Mouse (Mus musculus) liver, embryonic 11.5 days (tissue): ENCODE measurements around the gene Rprml. TPM values are rescaled to one million over a fixed set of nuclear protein-coding genes. Genes with fewer than 3 reads are reported as not detected.

ENCODE experiments used
- ATAC-seq: fragments of 200-750 bp; cut with Nextera tagmentation; replicated peaks from 2 replicates; pipeline ENCODE4 v1.8.0; 2017; ENCODE audit warnings: moderate number of reproducible peaks, mild to moderate bottlenecking, moderate TSS enrichment, moderate library complexity; ENCODE audit not compliant: low FRiP score
- DNase-seq: peaks from one replicate; pipeline ENCODE4 v3.0.0-alpha.2; 2017; ENCODE audit warnings: low spot score
- H3K27ac ChIP-seq: fragments of 300-500 bp; sonication (generic); 2 replicates; pipeline ENCODE4 v1.5.1; 2014; ENCODE audit warnings: mild to moderate bottlenecking, low read depth, low read length, control low read depth
- H3K27me3 ChIP-seq: fragments of 300-500 bp; sonication (generic); replicated peaks from 2 replicates; pipeline ENCODE4 v1.6.1; 2014; ENCODE audit warnings: low read length, mixed read lengths; ENCODE audit not compliant: control insufficient read depth, insufficient read depth
- H3K36me3 ChIP-seq: fragments of 300-500 bp; sonication (generic); 2 replicates; pipeline ENCODE4 v1.6.1; 2014; ENCODE audit warnings: mild to moderate bottlenecking, low read length, moderate library complexity, mixed read lengths; ENCODE audit not compliant: control insufficient read depth, insufficient read depth
- H3K4me1 ChIP-seq: fragments of 300-500 bp; sonication (generic); replicated peaks from 2 replicates; pipeline ENCODE4 v1.6.1; 2014; ENCODE audit warnings: low read length, mixed read lengths; ENCODE audit not compliant: control insufficient read depth, insufficient read depth
- H3K4me2 ChIP-seq: fragments of 300-500 bp; sonication (generic); 2 replicates; pipeline ENCODE4 v1.6.1; 2014; ENCODE audit warnings: mild to moderate bottlenecking, control low read depth, moderate library complexity
- H3K4me3 ChIP-seq: fragments of 300-500 bp; sonication (generic); 2 replicates; pipeline ENCODE4 v1.5.1; 2014; ENCODE audit warnings: low read depth, low read length, control low read depth
- H3K9ac ChIP-seq: fragments of 300-500 bp; sonication (generic); 2 replicates; pipeline ENCODE4 v1.6.1; 2014; ENCODE audit warnings: low read depth, low read length, control low read depth
- H3K9me3 ChIP-seq: fragments of 300-500 bp; sonication (generic); 2 replicates; pipeline ENCODE4 v1.6.1; 2016; ENCODE audit warnings: low read length, inconsistent platforms, mixed read lengths; ENCODE audit not compliant: control insufficient read depth
- WGBS: fragments of 180-500 bp; shearing (Covaris S2); extraction: QIAGEN DNeasy Blood & Tissue Kit; methylation state at CpG from one replicate; pipeline ENCODE4 v1.1.7; 2014; 5-methylcytosine and 5-hydroxymethylcytosine counted together
- polyA plus RNA-seq: library from polyadenylated mRNA; unstranded; fragments of >200 nt; fragmentation: Nextera tagmentation; extraction: Ambion mirVana; gene quantifications from 2 replicates; pipeline ENCODE4 v1.2.1, GENCODE M21; 2014

Gene Rprml
- polyA plus RNA-seq, 1 experiment from 2014 or later, result not detected

- Histone ChIP-seq H3K27ac (no peak overlapping the region), H3K4me2 (no peak overlapping the region), H3K4me1 (no peaks in the 10 kb centered on the region), H3K9ac (no peak overlapping the region), H3K27me3 (peaks cover 8% of the 10 kb centered on the region), H3K4me3 (no peak overlapping the region), H3K9me3 (no peaks in the 10 kb centered on the region), H3K36me3 (no peaks in the 10 kb centered on the region)
- WGBS, result 8% methylated on average over 10 of the region's 10 CpGs
- no peak for DNase-seq
- no peak for ATAC-seq
Observed at GRCm38 (mm10) chr11:103639407-103639946, 9.9 kb upstream of the Rprml start.

GRCm38 (mm10) chr11:103643211-103643610 lies 6.2 kb upstream of the Rprml start:
- 74% methylated on average over 9 of the region's 9 CpGs for WGBS
- H3K4me1 ChIP-seq, result no peaks in the 10 kb centered on the region
- H3K27ac ChIP-seq, result no peak overlapping the region
- no peak for DNase-seq
- no peak overlapping the region for H3K4me3 ChIP-seq
- H3K27me3 ChIP-seq, result peaks cover 25% of the 10 kb centered on the region
- ATAC-seq, result no peak
- H3K36me3 ChIP-seq, result no peaks in the 10 kb centered on the region
- H3K9me3 ChIP-seq, result no peaks in the 10 kb centered on the region
- H3K4me2 ChIP-seq, result no peak overlapping the region
- H3K9ac ChIP-seq, result no peak overlapping the region

GRCm38 (mm10) chr11:103645731-103646130 lies 3.6 kb upstream of the Rprml start:
- no peak overlapping the region for H3K4me3 ChIP-seq

DNA sequence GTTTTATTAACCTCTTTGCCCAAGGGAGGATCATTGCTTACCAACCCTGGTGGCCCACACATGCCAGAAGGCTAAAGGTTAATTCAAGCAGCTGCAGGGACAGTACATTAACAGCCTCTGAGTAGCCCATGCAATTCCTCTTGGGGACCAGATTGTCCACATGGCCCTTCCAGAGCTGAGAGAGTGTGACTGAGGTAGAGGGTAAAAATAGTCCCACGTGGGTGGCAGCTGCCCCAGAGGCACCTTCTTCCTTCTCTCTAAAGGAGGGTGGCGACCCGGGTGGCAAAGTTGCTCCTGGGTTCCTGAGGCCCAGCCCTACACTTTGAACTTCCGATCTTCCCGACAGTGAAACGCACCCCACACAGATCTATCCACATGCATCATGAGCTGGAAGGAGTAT lies 3.1 kb upstream of the Rprml start:
- no peaks in the 10 kb centered on the region for H3K9me3 ChIP-seq
- peaks cover 48% of the 10 kb centered on the region for H3K27me3 ChIP-seq
- 69% methylated on average over 6 of the region's 6 CpGs for WGBS
- H3K4me1 ChIP-seq, result peaks cover 3% of the 10 kb centered on the region
- ATAC-seq (no peak), DNase-seq (no peak)
- H3K27ac ChIP-seq, result no peak overlapping the region
- no peak overlapping the region for H3K4me3 ChIP-seq
- H3K9ac ChIP-seq, result no peak overlapping the region
- H3K4me2 ChIP-seq, result no peak overlapping the region
- no peaks in the 10 kb centered on the region for H3K36me3 ChIP-seq

More at GRCm38 (mm10) chr11:103645731-103646130, 3.6 kb upstream of the Rprml start:
- ATAC-seq, result no peak
- Histone ChIP-seq H3K4me1 (peaks cover 3% of the 10 kb centered on the region), H3K4me2 (no peak overlapping the region), H3K9me3 (no peaks in the 10 kb centered on the region), H3K27me3 (peaks cover 44% of the 10 kb centered on the region), H3K9ac (no peak overlapping the region), H3K27ac (no peak overlapping the region), H3K36me3 (no peaks in the 10 kb centered on the region)
- DNase-seq, result no peak
- WGBS, result 68% methylated on average over 8 of the region's 8 CpGs

DNA sequence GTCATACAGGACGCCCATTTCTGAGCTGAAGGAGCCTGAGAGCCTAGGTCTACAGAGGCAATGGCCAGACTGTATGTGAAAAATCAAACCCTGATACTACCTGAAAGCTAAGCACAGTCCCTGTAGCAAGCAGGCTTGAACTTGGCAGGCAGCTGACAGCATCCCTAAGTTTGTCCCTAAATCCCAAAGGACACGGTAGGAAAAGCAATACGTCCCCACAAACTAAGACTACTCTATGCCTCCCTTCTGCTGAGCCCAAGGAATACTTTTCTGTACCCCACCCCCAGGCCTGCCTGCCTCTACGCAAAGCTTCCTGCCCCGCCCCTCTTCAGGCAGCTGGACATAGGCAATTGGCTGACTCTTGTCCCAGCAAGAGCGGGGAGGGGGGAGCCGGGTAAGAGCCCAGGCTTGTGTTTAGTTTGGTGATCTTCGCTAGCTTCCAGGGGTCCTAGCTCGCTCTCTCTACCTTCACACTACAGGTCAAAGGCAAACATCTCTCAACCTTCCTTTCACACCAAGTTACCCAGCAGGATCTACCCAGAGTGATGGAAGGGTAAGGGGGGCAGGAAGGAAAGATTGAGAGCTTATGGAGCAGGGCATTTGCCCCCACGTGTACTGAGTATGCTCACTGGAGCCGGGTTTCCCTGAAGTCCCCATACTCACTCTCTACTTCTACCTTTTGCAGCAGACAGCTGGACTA lies 1.3 kb upstream of the Rprml start:
- Histone ChIP-seq H3K27ac (no peak overlapping the region), H3K4me2 (no peak overlapping the region), H3K4me3 (no peak overlapping the region), H3K36me3 (no peaks in the 10 kb centered on the region), H3K9me3 (no peaks in the 10 kb centered on the region), H3K9ac (no peak overlapping the region), H3K4me1 (peaks cover 3% of the 10 kb centered on the region), H3K27me3 (peaks cover 63% of the 10 kb centered on the region)
- DNase-seq, result no peak
- no peak for ATAC-seq
- WGBS, result 12% methylated on average over 11 of the region's 11 CpGs

DNA sequence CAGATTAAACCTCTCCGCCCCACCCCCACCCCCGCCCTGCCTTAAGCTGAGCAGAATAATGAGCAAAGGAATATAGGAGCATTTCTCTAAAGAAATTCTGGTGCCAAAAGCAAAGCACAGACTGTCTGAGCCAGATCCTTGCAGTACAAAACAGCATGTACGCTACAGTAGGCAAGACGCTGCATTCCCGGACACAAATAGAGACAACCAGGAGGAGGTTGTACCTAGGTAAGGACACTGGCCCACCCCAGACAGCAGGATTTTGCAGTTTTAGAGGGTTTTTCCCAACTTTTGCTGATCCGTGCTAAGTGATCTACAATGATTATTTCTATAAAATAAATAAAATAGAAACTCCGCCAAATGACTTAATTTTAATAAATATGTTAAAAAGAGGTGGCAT lies 714 bp upstream of the Rprml start:
- DNase-seq (no peak), ATAC-seq (no peak)
- Histone ChIP-seq H3K27me3 (peaks cover 69% of the 10 kb centered on the region), H3K36me3 (no peaks in the 10 kb centered on the region), H3K9me3 (no peaks in the 10 kb centered on the region), H3K4me1 (peaks cover 3% of the 10 kb centered on the region), H3K4me2 (no peak overlapping the region), H3K27ac (no peak overlapping the region), H3K9ac (no peak overlapping the region), H3K4me3 (no peak overlapping the region)
- 35% methylated on average over 7 of the region's 7 CpGs for WGBS

DNA sequence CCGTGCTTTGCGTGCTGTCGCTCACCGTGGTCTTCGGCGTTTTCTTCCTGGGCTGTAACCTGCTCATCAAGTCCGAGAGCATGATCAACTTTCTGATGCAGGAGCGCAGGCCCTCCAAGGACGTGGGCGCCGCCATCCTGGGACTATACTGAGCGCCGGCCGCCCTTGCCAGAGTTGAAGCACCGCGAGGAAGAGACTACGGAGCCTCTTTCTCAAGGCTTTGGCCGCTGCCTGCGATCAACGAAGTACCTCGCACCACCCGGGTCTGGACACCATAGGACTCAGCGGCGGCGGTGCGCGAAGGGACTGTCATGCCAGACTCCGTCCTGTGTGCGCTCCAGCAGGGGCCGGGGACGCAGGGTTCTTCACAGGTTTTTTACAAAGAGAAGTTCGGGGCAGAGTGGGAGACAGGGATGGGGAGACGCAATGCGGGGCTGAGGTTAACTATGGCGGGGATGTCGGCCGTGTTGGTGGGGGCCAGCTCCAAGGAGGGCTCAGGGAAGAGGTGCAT lies 668 bp downstream of the Rprml start:
- Histone ChIP-seq H3K27me3 (peaks cover 76% of the 10 kb centered on the region), H3K4me2 (peak overlapping the region; percentile 59), H3K4me3 (peak overlapping the region; percentile 33), H3K9ac (no peak overlapping the region), H3K27ac (no peak overlapping the region), H3K36me3 (no peaks in the 10 kb centered on the region), H3K4me1 (peaks cover 3% of the 10 kb centered on the region), H3K9me3 (no peaks in the 10 kb centered on the region)
- WGBS, result 2% methylated on average over 37 of the region's 37 CpGs
- ATAC-seq (no peak), DNase-seq (no peak)

GRCm38 (mm10) chr11:103651426-103651825 lies 2.1 kb downstream of the Rprml start:
- DNase-seq, result no peak
- no peak overlapping the region for H3K4me3 ChIP-seq
- no peak overlapping the region for H3K4me2 ChIP-seq
- H3K27ac ChIP-seq, result no peak overlapping the region
- no peaks in the 10 kb centered on the region for H3K9me3 ChIP-seq
- H3K36me3 ChIP-seq, result no peaks in the 10 kb centered on the region
- H3K27me3 ChIP-seq, result peaks cover 80% of the 10 kb centered on the region
- 72% methylated on average over 6 of the region's 6 CpGs for WGBS
- H3K4me1 ChIP-seq, result peaks cover 3% of the 10 kb centered on the region
- H3K9ac ChIP-seq, result no peak overlapping the region
- ATAC-seq, result no peak
